Mouse (Mus musculus) adrenal gland, postnatal 4 days (tissue): ENCODE measurements at regions not wholly inside any gene's neighbourhood (a gene's known extent, or its start where the extent isn't known, plus 50 kb on each side); places are given as distances from the start of the nearest gene placed in this dataset.
"Not testable (repeated sequence)": the region's sequence is repeated elsewhere in the genome, so short reads cannot be mapped to it uniquely, and the experiment has no call there.

Source experiments
- DNase-seq, 2 experiments: peaks; one replicate each; pipeline ENCODE4 v3.0.0; 2021 to 2022; ENCODE audit warnings: low spot score in 2 of 2, mixed read lengths in 2 of 2

GRCm38 (mm10) chr17:63699537-63699936 is 163.3 kb upstream of the Fer start:
- DNase-seq: no peak

DNA sequence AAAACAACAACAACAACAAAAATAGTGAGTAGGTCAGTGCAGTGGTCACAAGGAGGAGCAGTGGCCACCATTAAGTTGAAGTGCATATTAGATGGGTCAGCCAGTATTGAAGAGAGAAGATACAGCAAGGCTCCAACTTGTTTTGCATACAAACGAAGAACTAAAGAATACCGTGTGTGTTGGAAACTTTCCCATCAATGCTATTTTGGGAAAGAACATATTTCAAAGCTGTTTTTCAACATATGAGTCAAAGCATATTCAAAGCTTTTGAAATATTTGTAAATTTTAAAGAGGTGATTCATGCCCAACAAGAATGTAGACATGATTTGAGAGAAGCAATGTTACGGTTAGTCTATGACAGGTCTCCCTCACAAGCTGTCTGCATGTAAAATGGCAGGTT is 157.9 kb upstream of the Fer start:
- DNase-seq: no peak

GRCm38 (mm10) chr17:63712937-63713336 is 149.9 kb upstream of the Fer start:
- DNase-seq: no peak

DNA sequence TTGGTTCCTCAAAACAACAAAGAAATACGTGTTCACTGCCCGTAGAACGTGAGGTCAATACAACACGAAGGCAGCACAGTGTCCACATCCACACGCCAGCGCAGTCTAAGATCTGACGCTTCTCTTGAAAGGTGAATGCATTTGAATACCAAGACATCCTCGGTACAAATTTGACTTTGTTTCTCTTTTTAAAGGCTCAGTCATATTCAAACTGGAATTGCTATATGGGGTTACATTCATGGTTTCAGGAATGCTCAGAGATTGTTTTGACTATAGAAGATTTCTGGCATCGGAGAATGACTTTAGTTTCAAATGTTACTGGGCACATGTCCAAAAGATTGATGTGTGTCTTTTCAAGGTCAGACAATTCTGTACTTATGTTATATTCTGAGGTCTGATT is 147.2 kb upstream of the Fer start:
- no peak for DNase-seq

DNA sequence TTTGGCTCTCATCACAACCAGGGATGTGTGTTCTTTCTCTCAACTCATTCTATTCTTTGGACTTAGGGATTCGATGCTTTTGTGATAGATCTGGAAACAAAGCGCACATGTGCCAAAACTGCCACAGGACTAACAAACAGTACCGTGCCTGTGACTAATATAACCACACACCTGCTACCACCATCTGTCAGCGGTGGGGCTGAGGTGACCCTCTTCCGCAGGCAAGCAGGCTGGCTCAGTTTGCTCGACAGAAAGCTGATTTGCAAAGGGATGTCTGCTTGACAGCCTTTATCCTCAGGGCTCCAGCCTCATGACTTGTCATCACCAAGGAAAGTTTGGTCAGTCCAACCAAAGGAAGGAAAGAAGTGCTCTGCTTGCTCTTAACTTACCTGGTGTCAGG is 146.7 kb upstream of the Fer start:
- no peak for DNase-seq

DNA sequence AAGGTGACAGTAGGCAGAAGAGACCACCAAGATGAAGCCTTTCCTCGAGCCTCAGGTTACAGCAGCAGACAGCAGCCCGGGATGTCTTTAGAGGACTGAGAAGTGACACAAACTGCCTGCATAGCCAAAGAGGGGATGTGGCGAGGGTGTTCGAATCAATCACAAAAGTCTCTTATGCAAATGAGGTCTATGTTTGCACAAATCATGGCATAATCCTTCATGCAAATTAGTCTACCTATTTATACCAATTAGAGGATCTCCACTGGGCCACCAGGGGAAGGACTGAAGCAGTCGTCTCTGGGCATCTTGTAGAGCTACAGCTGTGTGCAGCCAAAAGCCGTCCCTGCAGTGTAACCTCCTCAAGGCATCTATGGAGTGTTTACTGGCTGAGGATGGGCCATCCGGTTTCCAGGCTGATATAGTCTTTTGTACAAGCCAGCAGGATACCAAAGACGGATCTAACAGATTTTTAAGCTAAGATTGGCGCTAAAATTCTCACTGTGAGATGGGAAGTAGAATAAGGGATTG is 145.7 kb upstream of the Fer start:
- no peak for DNase-seq

GRCm38 (mm10) chr17:63718972-63719715 is 143.7 kb upstream of the Fer start:
- no peak for DNase-seq

GRCm38 (mm10) chr17:63719771-63720170 is 143.1 kb upstream of the Fer start:
- DNase-seq: no peak

DNA sequence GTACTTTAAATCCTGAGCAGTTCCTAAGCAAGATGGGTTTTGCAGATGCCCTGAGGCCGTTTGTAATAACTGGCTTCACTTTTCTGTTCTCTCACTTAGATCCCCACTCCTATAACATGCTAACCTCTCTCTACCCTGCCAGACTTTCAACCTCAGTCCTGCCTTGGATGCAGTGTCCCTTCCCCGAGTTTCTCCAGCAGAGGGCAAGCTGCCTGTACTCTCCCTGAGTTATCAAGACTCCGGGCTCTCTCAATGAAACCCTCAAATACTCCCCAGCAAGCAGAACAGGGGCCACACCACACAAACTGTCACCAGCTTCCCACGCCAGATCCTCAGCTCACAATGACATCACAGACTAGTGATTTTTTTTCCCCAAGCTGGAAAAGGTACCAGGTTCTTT is 142.0 kb upstream of the Fer start:
- DNase-seq: no peak

DNA sequence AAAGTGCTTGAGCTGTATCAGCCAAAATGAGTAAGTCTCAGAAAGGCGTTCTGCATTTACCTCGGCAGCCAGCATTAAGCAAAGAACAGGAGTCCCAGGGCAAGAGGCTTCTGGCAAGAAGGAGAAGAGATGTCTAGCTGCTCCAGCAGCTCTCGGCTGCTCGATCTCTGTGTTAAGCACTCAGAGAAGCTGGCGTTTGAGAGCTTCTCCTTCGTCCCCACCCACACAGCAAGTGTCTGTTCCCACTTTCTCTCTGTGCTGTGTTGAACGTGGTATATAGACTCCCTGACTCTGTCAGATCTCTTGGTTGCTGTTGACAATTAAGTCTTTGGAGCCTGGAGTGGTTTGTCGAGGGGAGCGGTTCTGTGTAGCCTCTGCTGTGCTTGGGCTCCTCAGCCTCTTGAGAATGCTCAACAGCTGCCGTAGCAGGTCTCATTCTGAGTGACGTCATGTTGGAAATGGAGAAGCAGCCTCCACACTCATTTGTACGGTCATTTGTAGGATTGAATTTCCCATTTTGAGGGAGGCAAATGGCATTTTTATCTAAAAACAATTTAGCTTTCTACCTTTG is 140.3 kb upstream of the Fer start:
- DNase-seq: no peak

- DNase-seq: no peak
Measured at GRCm38 (mm10) chr17:63738206-63738605, 124.7 kb upstream of the Fer start.

DNA sequence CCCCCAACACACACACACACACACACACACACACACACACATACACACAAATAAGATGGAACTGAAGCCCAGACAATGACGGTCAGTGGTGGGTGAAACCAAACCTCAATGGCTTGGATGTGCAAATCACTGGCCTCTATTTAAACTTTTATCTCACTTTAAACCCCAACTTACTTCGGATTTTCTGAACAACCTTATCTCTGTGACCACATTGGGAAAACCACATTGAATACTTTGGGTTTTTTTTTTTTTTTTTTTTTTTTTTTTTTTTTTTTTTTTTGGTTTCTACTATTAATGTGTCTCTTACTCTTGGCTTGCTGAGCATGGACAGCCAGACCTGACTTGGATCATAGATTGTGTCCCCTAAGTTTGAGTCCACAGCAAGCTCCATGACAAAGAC is 123.2 kb upstream of the Fer start:
- DNase-seq: no peak

- DNase-seq: not testable (repeated sequence)
Measured at GRCm38 (mm10) chr17:63749257-63749656, 113.6 kb upstream of the Fer start.

GRCm38 (mm10) chr17:63754399-63754798 is 108.5 kb upstream of the Fer start:
- no peak for DNase-seq

- DNase-seq: no peak
Measured at GRCm38 (mm10) chr17:63757896-63758695, 104.8 kb upstream of the Fer start.

DNA sequence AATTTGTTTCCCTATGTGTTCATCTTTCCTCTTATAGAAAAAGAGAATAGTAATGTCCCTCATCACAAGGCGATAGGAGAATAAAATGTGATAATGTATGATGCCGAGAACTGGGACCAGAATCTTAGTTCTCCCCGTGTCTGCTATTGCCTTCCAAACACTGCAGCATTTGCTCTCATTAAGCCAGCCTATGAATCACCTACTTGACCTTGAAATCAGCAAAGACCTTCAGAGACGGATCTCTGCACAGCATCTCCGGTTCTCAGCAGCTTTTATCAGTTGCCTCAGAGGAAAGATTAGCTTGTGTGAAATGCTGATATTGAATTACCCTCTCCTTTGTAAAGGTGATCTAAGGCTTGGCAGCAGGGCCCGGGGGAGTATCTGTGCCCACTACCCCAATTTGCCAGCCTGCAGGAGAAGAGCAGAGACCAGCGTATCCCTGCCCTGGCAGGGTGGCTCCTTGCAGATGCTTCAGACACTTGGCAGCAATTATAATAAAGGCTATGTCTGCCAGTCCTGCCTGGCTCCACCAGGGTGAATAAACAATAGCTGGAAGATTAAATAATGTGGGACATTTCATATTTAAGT is 104.0 kb upstream of the Fer start:
- no peak for DNase-seq

- no peak for DNase-seq
Measured at GRCm38 (mm10) chr17:63761058-63761457, 101.8 kb upstream of the Fer start.

DNA sequence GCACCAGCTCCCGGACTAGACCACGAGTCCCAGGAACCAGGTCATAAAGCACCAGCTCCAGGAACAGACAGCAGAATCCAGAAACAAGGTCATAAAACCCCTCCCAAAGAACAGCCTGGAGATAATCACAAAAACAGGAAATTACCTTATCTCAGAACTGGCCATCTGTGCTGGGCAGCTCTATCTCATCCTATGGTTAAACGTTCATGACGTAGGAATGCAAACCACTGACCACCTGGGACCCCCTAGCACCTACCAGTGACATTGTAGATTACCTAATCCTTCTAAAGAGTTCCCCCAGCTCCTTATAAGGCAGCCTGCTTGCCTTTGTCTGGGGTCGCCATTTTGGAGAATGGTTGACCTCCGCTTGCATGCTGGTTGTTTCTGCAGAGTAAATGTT is 91.8 kb upstream of the Fer start:
- no peak for DNase-seq

- no peak for DNase-seq
Measured at GRCm38 (mm10) chr17:63784381-63785116, 78.3 kb upstream of the Fer start.

DNA sequence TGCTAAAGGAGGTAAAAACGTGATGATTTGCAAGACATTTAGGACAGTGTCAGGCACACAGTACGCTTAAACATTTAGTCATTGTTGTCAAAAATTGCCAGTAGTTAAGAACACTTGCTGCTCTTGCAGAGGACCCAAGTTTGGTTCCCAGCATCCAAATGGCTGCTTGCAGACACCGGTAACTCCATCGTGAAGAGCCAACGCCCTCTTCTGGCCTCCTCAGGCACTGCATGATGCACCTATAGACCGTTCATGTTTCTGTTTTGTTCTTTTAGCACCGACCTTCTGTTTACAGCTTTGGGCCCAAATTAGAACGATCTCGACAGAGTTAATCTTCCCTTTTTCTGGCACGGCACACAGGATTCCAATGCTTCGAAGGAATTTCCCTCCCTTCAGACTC is 76.4 kb upstream of the Fer start:
- DNase-seq: no peak

DNA sequence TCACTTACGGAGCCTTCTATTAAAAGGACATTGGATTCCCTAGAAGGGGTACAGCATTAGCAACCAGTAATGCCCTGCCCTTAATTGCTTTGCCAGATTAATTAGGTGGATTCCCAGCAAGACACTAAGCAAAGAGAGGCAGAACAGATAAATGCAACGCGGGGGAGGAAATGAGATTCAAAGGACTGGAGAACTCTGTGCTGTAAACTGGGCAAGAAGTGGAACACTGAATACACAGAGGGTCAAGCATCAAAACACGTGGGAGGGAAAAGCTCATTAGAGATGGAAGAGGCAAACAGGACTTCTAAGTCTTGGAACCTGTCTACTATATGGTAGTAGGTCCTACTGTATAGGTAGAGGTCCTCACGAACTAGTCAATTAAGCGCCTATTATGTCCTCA is 68.5 kb upstream of the Fer start:
- DNase-seq: no peak
